Comparison of ENCODE assay signal across 12 mouse cellular contexts in the genomic region with DNA sequence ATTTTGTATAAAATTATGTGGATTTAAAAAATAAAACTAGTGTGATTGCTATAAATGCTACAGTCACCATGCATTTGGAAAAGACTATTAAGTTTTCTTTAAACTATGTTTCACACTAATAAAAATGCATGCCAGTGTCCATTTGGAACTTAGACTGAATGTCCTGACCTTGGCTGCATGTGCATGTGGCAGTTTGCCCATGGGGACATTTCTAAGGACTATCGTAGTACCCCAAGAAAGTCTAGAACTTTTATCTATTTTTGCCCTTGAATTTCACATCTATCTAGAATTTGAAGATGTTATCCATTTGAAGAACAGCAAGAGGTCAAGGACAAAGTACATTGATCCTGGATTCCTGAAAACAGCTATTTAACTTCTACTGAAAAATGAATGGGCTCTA.
"Had no signal": no experiment of that assay in that cellular context is flagged by ENCODE, and none has a peak within 500 bp of the region (broad histone marks: within the 10 kb centered on the region; RNA-seq: fewer than 3 reads in every experiment).

No protein-coding gene starts in this region.

- H3K27me3 ChIP-seq: liver, embryonic 15.5 days; neural tube, embryonic 15.5 days had no signal

- H3K4me3 ChIP-seq: left cerebral cortex, adult 2 months; limb, embryonic 10.5 days; liver, embryonic 15.5 days; midbrain, embryonic 10.5 days; myocyte; neural tube, embryonic 15.5 days had no signal

- H3K9me3 ChIP-seq: limb, embryonic 10.5 days; liver, embryonic 15.5 days; neural tube, embryonic 15.5 days had no signal

- DNase-seq: lung, adult 2 months; lung, postnatal 4 days; midbrain, embryonic 14.5 days; right cerebral cortex, adult 18-20 months; thymus, postnatal 4 days had no signal

- H3K27ac ChIP-seq: left cerebral cortex, adult 2 months; limb, embryonic 10.5 days; liver, embryonic 15.5 days; midbrain, embryonic 10.5 days; neural tube, embryonic 15.5 days; stomach, postnatal 0 days had no signal

- H3K4me1 ChIP-seq: limb, embryonic 10.5 days; liver, embryonic 15.5 days; midbrain, embryonic 10.5 days; neural tube, embryonic 15.5 days had no signal

- H3K36me3 ChIP-seq: limb, embryonic 10.5 days; liver, embryonic 15.5 days; midbrain, embryonic 10.5 days; neural tube, embryonic 15.5 days had no signal
